Mouse (Mus musculus) MEL (cell line): Measurements from ENCODE around the gene 4930558K02Rik. TPM values are rescaled to one million over a fixed set of nuclear protein-coding genes. Genes with fewer than 3 reads are reported as not detected.

Experiments used
- DNase-seq: peaks from one replicate; pipeline ENCODE4 v3.0.0; 2011; ENCODE audit warnings: low read depth, low spot score
- H3K27ac ChIP-seq: 2 replicates; pipeline ENCODE4 v1.5.1; 2012; ENCODE audit warnings: low read depth, mild to moderate bottlenecking, control low read depth, low read length, moderate library complexity; ENCODE audit not compliant: control insufficient read depth
- H3K27me3 ChIP-seq, 2 experiments: fragments of 150-350 bp in 1 of 2; sonication (generic) in 1 of 2; 2 replicates each; pipeline ENCODE4 v1.6.1; 2012; ENCODE audit warnings: low read length in 2 of 2, mild to moderate bottlenecking in 2 of 2, improper control_type of control experiment in 1 of 2, moderate library complexity in 1 of 2; ENCODE audit not compliant: insufficient read depth in 2 of 2, control insufficient read depth in 1 of 2
- H3K36me3 ChIP-seq, 2 experiments: 2 replicates each; pipeline ENCODE4 v1.6.1; 2012 to 2014; ENCODE audit warnings: low read length in 2 of 2, improper control_type of control experiment in 1 of 2, inconsistent platforms in 1 of 2, mild to moderate bottlenecking in 1 of 2; ENCODE audit not compliant: insufficient read depth in 2 of 2, control insufficient read depth in 1 of 2
- H3K4me1 ChIP-seq, 2 experiments: fragments of 150-350 bp in 1 of 2; sonication (generic) in 1 of 2; 2 replicates each; pipeline ENCODE4 v1.6.1; 2012; ENCODE audit warnings: low read length in 2 of 2, improper control_type of control experiment in 1 of 2, mild to moderate bottlenecking in 1 of 2; ENCODE audit not compliant: insufficient read depth in 2 of 2, control insufficient read depth in 1 of 2
- H3K4me3 ChIP-seq, 2 experiments: fragments of 150-350 bp in 1 of 2; sonication (generic) in 1 of 2; 2 replicates each; pipeline ENCODE4 v1.5.1; 2012; ENCODE audit warnings: low read depth in 2 of 2, low read length in 2 of 2, mild to moderate bottlenecking in 2 of 2, moderate library complexity in 2 of 2, control low read depth in 1 of 2, improper control_type of control experiment in 1 of 2; ENCODE audit not compliant: control insufficient read depth in 1 of 2, insufficient read depth in 1 of 2
- H3K79me2 ChIP-seq: 2 replicates; pipeline ENCODE4 v1.6.1; 2012; ENCODE audit warnings: mild to moderate bottlenecking, low read length, moderate library complexity; ENCODE audit not compliant: control insufficient read depth, poor library complexity, insufficient read depth
- H3K9ac ChIP-seq: 2 replicates; pipeline ENCODE4 v1.6.1; 2012; ENCODE audit warnings: low read depth, mild to moderate bottlenecking, control low read depth, low read length, moderate library complexity; ENCODE audit not compliant: control insufficient read depth, poor library complexity, severe bottlenecking
- H3K9me3 ChIP-seq: fragments of 150-350 bp; sonication (generic); replicated peaks from 2 replicates; pipeline ENCODE4 v1.6.1; 2012; ENCODE audit warnings: mild to moderate bottlenecking, low read length, improper control_type of control experiment, moderate library complexity; ENCODE audit not compliant: insufficient read depth
- BHLHE40 ChIP-seq: IDR thresholded peaks from 2 replicates; pipeline ENCODE4 v1.6.1; 2012; ENCODE audit warnings: low read depth, mild to moderate bottlenecking, inconsistent platforms, low read length, improper control_type of control experiment, borderline replicate concordance
- CTCF ChIP-seq, 3 experiments: IDR thresholded peaks in 2 of 3; conservative IDR thresholded peaks in 1 of 3; 2 replicates each; pipeline ENCODE4 v1.5.1; 2011 to 2012; ENCODE audit warnings: low read length in 3 of 3, low read depth in 2 of 3, mild to moderate bottlenecking in 2 of 3, improper control_type of control experiment in 1 of 3, inconsistent platforms in 1 of 3, mixed read lengths in 1 of 3, moderate library complexity in 1 of 3; ENCODE audit not compliant: control insufficient read depth in 1 of 3, insufficient read depth in 1 of 3, poor library complexity in 1 of 3, severe bottlenecking in 1 of 3
- E2F4 ChIP-seq: IDR thresholded peaks from 2 replicates; pipeline ENCODE4 v1.6.1; 2011; ENCODE audit warnings: low read depth, low read length, improper control_type of control experiment, borderline replicate concordance
- EP300 ChIP-seq, 2 experiments: IDR thresholded peaks; 2 replicates each; pipeline ENCODE4 v1.6.1; 2011; ENCODE audit warnings: improper control_type of control experiment in 2 of 2, low read length in 2 of 2, low read depth in 1 of 2, mild to moderate bottlenecking in 1 of 2
- ETS1 ChIP-seq: IDR thresholded peaks from 2 replicates; pipeline ENCODE4 v1.6.1; 2012; ENCODE audit warnings: low read depth, mild to moderate bottlenecking, inconsistent platforms, low read length, improper control_type of control experiment, moderate library complexity
- GABPA ChIP-seq: IDR thresholded peaks from 2 replicates; pipeline ENCODE4 v1.6.1; 2012; ENCODE audit warnings: low read depth, mild to moderate bottlenecking, inconsistent platforms, low read length, improper control_type of control experiment, moderate library complexity
- GATA1 ChIP-seq: IDR thresholded peaks from 2 replicates; pipeline ENCODE4 v1.6.1; 2011; ENCODE audit warnings: low read depth, low read length, improper control_type of control experiment
- HCFC1 ChIP-seq: IDR thresholded peaks from 2 replicates; pipeline ENCODE4 v1.6.1; 2012; ENCODE audit warnings: low read depth, mild to moderate bottlenecking, inconsistent platforms, low read length, improper control_type of control experiment, moderate library complexity
- MAFK ChIP-seq: IDR thresholded peaks from 2 replicates; pipeline ENCODE4 v1.6.1; 2011; ENCODE audit warnings: low read depth, mild to moderate bottlenecking, low read length, improper control_type of control experiment, borderline replicate concordance
- MAX ChIP-seq: IDR thresholded peaks from 2 replicates; pipeline ENCODE4 v1.6.1; 2011; ENCODE audit warnings: low read length, improper control_type of control experiment
- MAZ ChIP-seq: IDR thresholded peaks from 2 replicates; pipeline ENCODE4 v1.6.1; 2012; ENCODE audit warnings: low read depth, mild to moderate bottlenecking, inconsistent platforms, low read length, improper control_type of control experiment
- MXI1 ChIP-seq: IDR thresholded peaks from 2 replicates; pipeline ENCODE4 v1.6.1; 2011; ENCODE audit warnings: mild to moderate bottlenecking, low read depth, low read length, improper control_type of control experiment
- MYC ChIP-seq: IDR thresholded peaks from 2 replicates; pipeline ENCODE4 v1.6.1; 2011; ENCODE audit warnings: low read depth, mild to moderate bottlenecking, low read length, improper control_type of control experiment, moderate library complexity
- NRF1 ChIP-seq: IDR thresholded peaks from 2 replicates; pipeline ENCODE4 v1.6.1; 2014; ENCODE audit warnings: low read depth, mild to moderate bottlenecking, inconsistent platforms, low read length, improper control_type of control experiment, moderate library complexity; ENCODE audit not compliant: poor library complexity, insufficient read depth, severe bottlenecking
- POLR2A ChIP-seq, 2 experiments: IDR thresholded peaks; 2 replicates each; pipeline ENCODE4 v1.6.1; 2011 to 2012; ENCODE audit warnings: low read length in 2 of 2, mild to moderate bottlenecking in 2 of 2, control low read depth in 1 of 2, improper control_type of control experiment in 1 of 2, low read depth in 1 of 2, moderate library complexity in 1 of 2; ENCODE audit not compliant: control insufficient read depth in 1 of 2, insufficient read depth in 1 of 2, poor library complexity in 1 of 2
- POLR2AphosphoS5 ChIP-seq: IDR thresholded peaks from 2 replicates; pipeline ENCODE4 v1.6.1; 2012; ENCODE audit warnings: low read depth, borderline replicate concordance, mild to moderate bottlenecking, inconsistent platforms, low read length, moderate library complexity, mixed read lengths
- RCOR1 ChIP-seq: IDR thresholded peaks from 2 replicates; pipeline ENCODE4 v1.6.1; 2012; ENCODE audit warnings: low read depth, mild to moderate bottlenecking, inconsistent platforms, low read length, improper control_type of control experiment
- TCF12 ChIP-seq: IDR thresholded peaks from 2 replicates; pipeline ENCODE4 v1.6.1; 2014; ENCODE audit warnings: low read depth, mild to moderate bottlenecking, inconsistent platforms, low read length, improper control_type of control experiment, moderate library complexity
- UBTF ChIP-seq: IDR thresholded peaks from 2 replicates; pipeline ENCODE4 v1.6.1; 2012; ENCODE audit warnings: low read depth, mild to moderate bottlenecking, inconsistent platforms, low read length, improper control_type of control experiment, moderate library complexity, borderline replicate concordance; ENCODE audit not compliant: insufficient read depth
- USF1 ChIP-seq: IDR thresholded peaks from 2 replicates; pipeline ENCODE4 v1.6.1; 2014; ENCODE audit warnings: low read depth, mild to moderate bottlenecking, inconsistent platforms, low read length, improper control_type of control experiment, moderate library complexity
- USF2 ChIP-seq, 2 experiments: IDR thresholded peaks; 2 replicates each; pipeline ENCODE4 v1.6.1; 2011 to 2012; ENCODE audit warnings: improper control_type of control experiment in 2 of 2, low read length in 2 of 2, borderline replicate concordance in 1 of 2, inconsistent platforms in 1 of 2, low read depth in 1 of 2, mild to moderate bottlenecking in 1 of 2; ENCODE audit not compliant: insufficient read depth in 1 of 2
- ZKSCAN1 ChIP-seq: IDR thresholded peaks from 2 replicates; pipeline ENCODE4 v1.6.1; 2012; ENCODE audit warnings: low read depth, mild to moderate bottlenecking, inconsistent platforms, low read length, improper control_type of control experiment, moderate library complexity
- polyA plus RNA-seq, 2 experiments: library from polyadenylated mRNA; stranded (reverse) in 1 of 2; unstranded in 1 of 2; fragments of >175 nt in 1 of 2; fragments of >200 nt in 1 of 2; gene quantifications; 2 replicates each; pipeline versions ENCODE4 v1.2.1 to v1.2.4; 2012; ENCODE audit warnings: low replicate concordance in 2 of 2, low read depth in 1 of 2; ENCODE audit not compliant: insufficient read length in 2 of 2, insufficient read depth in 1 of 2, missing spikeins in 1 of 2
- total RNA-seq: library from RNA; depleted of rRNA; stranded (reverse); fragments of 300-350 nt; gene quantifications from 2 replicates; pipeline ENCODE4 v1.2.3, GENCODE M21; 2012

The 4930558K02Rik gene
- total and polyA plus RNA-seq, 3 experiments, result not detected

GRCm38 (mm10) chr1:162004518-162004780, 25.0 kb upstream of the 4930558K02Rik start:
- TF ChIP-seq MXI1 (no peak), MAFK (no peak), CTCF (IDR thresholded peaks at IDR 0.05 in 2 of 3, conservative IDR thresholded peaks at IDR 0.05 in 1 of 3; ENCODE audit: control insufficient read depth in 1 of 3, insufficient read depth in 1 of 3, low read depth in 2 of 3, low read length in 3 of 3, poor library complexity in 1 of 3, severe bottlenecking in 1 of 3) (no peak), MAZ (no peak), USF1 (no peak), BHLHE40 (no peak), POLR2A (IDR thresholded peaks at IDR 0.05; ENCODE audit: control insufficient read depth in 1 of 2, insufficient read depth in 1 of 2, low read depth in 1 of 2, low read length in 2 of 2, poor library complexity in 1 of 2) (no peak), UBTF (no peak), NRF1 (no peak)
- no peak overlapping the region for H3K9ac ChIP-seq
- no peak overlapping the region for H3K27ac ChIP-seq
- no peak overlapping the region for H3K4me3 ChIP-seq
- H3K4me1 ChIP-seq, result no peaks in the 10 kb centered on the region
- H3K27me3 ChIP-seq, result no peaks in the 10 kb centered on the region; a peak in 3 of 4 replicates
- H3K79me2 ChIP-seq, result no peaks in the 10 kb centered on the region
- H3K9me3 ChIP-seq, result no peaks in the 10 kb centered on the region
- no peak for DNase-seq
- H3K36me3 ChIP-seq, result no peaks in the 10 kb centered on the region

DNA sequence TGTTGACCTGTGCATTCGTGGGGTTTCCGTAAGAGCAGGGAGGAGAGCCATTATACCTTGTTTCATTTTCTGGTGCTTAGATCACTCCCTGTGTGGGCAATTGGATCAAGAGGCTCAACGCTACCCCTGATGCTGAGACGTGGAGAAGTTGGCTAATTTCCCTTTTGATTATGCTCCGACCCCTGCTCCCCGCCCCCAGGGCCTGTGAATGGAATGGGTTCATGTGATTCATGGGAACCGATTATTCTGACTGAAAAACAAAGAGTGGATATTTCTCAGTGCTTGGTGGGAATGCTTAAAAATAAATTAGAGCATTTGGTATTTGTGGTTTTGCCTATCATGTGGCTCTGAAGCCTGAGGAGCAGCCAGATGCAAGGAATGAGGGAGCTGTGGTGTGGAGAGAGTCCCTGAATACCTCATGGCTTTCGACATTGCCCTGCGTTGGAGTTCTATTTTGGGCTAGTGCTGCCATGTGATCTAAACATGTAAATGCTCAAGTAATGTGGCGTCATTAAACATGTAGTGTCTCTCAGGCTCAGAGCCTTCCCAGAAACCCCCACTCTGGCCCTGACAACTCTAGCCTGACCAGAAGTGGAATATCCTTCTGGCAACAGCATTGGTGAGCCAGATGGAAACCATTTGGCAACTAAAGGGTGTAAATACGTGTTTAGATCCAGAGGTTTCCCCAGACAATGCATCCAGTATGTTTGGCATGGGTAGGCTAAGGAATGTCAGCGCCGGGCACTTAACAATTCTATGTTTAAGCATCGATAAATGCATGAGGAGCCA, 24.5 kb upstream of the 4930558K02Rik start:
- H3K9me3 ChIP-seq, result no peaks in the 10 kb centered on the region
- no peaks in the 10 kb centered on the region; a peak in 3 of 4 replicates for H3K27me3 ChIP-seq
- TF ChIP-seq GATA1 (no peak), MXI1 (no peak), GABPA (no peak), MYC (no peak)
- TF ChIP-seq, all 39 proteins: peak for 0
- Histone ChIP-seq H3K4me3 (no peak overlapping the region), H3K4me1 (no peaks in the 10 kb centered on the region), H3K27ac (no peak overlapping the region), H3K79me2 (no peaks in the 10 kb centered on the region), H3K36me3 (no peaks in the 10 kb centered on the region), H3K9ac (no peak overlapping the region)
- DNase-seq, result no peak

DNA sequence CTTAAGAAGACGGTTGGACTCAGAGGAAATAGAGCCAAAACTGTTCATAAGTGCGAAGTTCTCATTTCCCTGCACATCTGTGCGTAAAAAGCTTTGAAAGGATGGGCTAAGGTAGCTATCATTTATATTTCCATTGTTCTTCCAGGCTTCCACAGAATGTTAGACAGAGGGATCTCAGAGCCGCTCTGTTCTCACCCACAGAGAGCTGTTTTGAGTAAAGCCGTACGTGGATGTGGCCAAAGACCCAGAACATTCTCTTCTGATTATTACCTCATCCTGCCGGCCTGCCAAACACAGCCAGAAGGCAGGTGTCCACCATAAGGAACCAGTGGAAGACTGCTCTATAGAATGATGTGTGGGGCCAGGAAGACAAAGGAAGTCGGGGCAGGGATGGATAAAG, 21.9 kb upstream of the 4930558K02Rik start:
- Histone ChIP-seq H3K36me3 (no peaks in the 10 kb centered on the region), H3K9ac (no peak overlapping the region), H3K27ac (no peak overlapping the region), H3K27me3 (no peaks in the 10 kb centered on the region; a peak in 2 of 4 replicates), H3K4me3 (no peak overlapping the region), H3K9me3 (no peaks in the 10 kb centered on the region), H3K79me2 (no peaks in the 10 kb centered on the region), H3K4me1 (no peaks in the 10 kb centered on the region)
- DNase-seq, result no peak
- no peak for TF ChIP-seq ETS1
- no peak for TF ChIP-seq MXI1
- no peak for TF ChIP-seq CTCF (IDR thresholded peaks at IDR 0.05 in 2 of 3, conservative IDR thresholded peaks at IDR 0.05 in 1 of 3; ENCODE audit: control insufficient read depth in 1 of 3, insufficient read depth in 1 of 3, low read depth in 2 of 3, low read length in 3 of 3, poor library complexity in 1 of 3, severe bottlenecking in 1 of 3)
- no peak for TF ChIP-seq E2F4
- no peak for TF ChIP-seq USF1
- TF ChIP-seq ZKSCAN1, result no peak
- no peak for TF ChIP-seq HCFC1
- no peak for TF ChIP-seq BHLHE40
- TF ChIP-seq RCOR1, result no peak
- no peak for TF ChIP-seq USF2 (IDR thresholded peaks at IDR 0.05; ENCODE audit: borderline replicate concordance in 1 of 2, insufficient read depth in 1 of 2, low read depth in 1 of 2, low read length in 2 of 2)
- TF ChIP-seq MAX, result no peak
- TF ChIP-seq MAZ, result no peak
- no peak for TF ChIP-seq TCF12
- TF ChIP-seq EP300 (IDR thresholded peaks at IDR 0.05; ENCODE audit: low read depth in 1 of 2, low read length in 2 of 2), result no peak
- TF ChIP-seq MYC, result no peak
- no peak for TF ChIP-seq POLR2AphosphoS5
